Mouse (Mus musculus): ENCODE results near the gene Dhtkd1.

GRCm38 (mm10) chr2:5927481-5927880 lies 15.1 kb downstream of the Dhtkd1 start:
- TF ChIP-seq KAT2A (conservative IDR thresholded peaks at IDR 0.05; ENCODE audit: low read depth, low read length): no peak
- no peak for TF ChIP-seq CTCF (IDR thresholded peaks at IDR 0.05 in 2 of 3, conservative IDR thresholded peaks at IDR 0.05 in 1 of 3; ENCODE audit: control insufficient read depth in 1 of 3, insufficient read depth in 1 of 3, low read depth in 2 of 3, low read length in 3 of 3, poor library complexity in 1 of 3, severe bottlenecking in 1 of 3)
- no peak for TF ChIP-seq POLR2A (IDR thresholded peaks at IDR 0.05; ENCODE audit: control insufficient read depth in 1 of 2, insufficient read depth in 1 of 2, low read depth in 1 of 2, low read length in 2 of 2, poor library complexity in 1 of 2)
- no peak for TF ChIP-seq CHD2 (IDR thresholded peaks at IDR 0.05; ENCODE audit: low read length)
- TF ChIP-seq ZC3H11A (IDR thresholded peaks at IDR 0.05; ENCODE audit: low read depth, low read length): no peak
- no peak for TF ChIP-seq UBTF (IDR thresholded peaks at IDR 0.05; ENCODE audit: borderline replicate concordance, insufficient read depth, low read depth, low read length)
- no peak for TF ChIP-seq TCF12 (IDR thresholded peaks at IDR 0.05; ENCODE audit: low read depth, low read length)
- no peak for TF ChIP-seq NELFE (IDR thresholded peaks at IDR 0.05; ENCODE audit: low read depth, low read length)
- no peak for TF ChIP-seq EP300 (IDR thresholded peaks at IDR 0.05; ENCODE audit: low read depth in 1 of 2, low read length in 2 of 2)
- TF ChIP-seq ETS1 (IDR thresholded peaks at IDR 0.05; ENCODE audit: low read depth, low read length): no peak
- no peak for TF ChIP-seq E2F4 (IDR thresholded peaks at IDR 0.05; ENCODE audit: borderline replicate concordance, low read depth, low read length)
- no peak for TF ChIP-seq GATA1 (IDR thresholded peaks at IDR 0.05; ENCODE audit: low read depth, low read length)
- TF ChIP-seq NRF1 (IDR thresholded peaks at IDR 0.05; ENCODE audit: insufficient read depth, low read depth, low read length, poor library complexity, severe bottlenecking): no peak
- no peak for TF ChIP-seq MAX (IDR thresholded peaks at IDR 0.05; ENCODE audit: low read length)
